Mouse (Mus musculus): Measurements from ENCODE around the gene Dhfr. TPM values are rescaled to one million over a fixed set of nuclear protein-coding genes. Genes with fewer than 3 reads are reported as not detected.

Dhfr gene
- polyA plus RNA-seq, 1 experiment: 2.5 TPM

DNA sequence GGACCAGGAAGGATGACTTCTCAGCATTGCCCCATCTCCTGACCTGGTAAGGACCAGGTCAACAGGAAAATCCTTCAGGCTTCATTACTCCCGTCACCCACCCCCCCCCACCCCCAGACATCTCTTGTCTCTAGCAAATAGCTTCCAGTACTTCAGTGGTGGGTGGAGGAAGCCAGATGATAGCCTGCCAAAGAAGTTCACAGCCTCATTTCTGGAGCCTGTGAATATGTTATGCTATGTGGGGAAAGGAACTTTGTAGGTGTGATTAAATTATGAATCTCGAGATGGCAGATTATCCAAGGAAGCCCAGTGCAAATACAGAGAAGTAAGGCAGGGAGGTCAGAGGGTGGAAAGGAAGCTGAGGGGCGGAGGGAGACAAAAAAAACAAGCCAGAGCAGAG is 69.2 kb downstream of the Dhfr start:
- TF ChIP-seq CTCF (IDR thresholded peaks at IDR 0.05; ENCODE audit: extremely low read depth, insufficient read depth, low read length) (no peak), POLR2A (IDR thresholded peaks at IDR 0.05; ENCODE audit: extremely low read depth, insufficient read depth, low read length) (no peak)

GRCm38 (mm10) chr13:92425758-92426264 is 71.3 kb downstream of the Dhfr start, which contains the start of gene Ankrd34b:
Gene Ankrd34b (plus strand): TSS chr13:92425896.
- peak within 1 kb of the TSS; percentile 59 for H3K4me3 ChIP-seq (ENCODE audit: insufficient read depth, low read length)
- no peaks in the 10 kb centered on the region for H3K4me1 ChIP-seq (ENCODE audit: control insufficient read depth, insufficient read depth, low read length)
- 0 out of 2 replicates have a peak, but pooled peaks have one; percentile 28 for TF ChIP-seq POLR2A (IDR thresholded peaks at IDR 0.05; ENCODE audit: extremely low read depth, insufficient read depth, low read length)
- TF ChIP-seq CTCF (IDR thresholded peaks at IDR 0.05; ENCODE audit: extremely low read depth, insufficient read depth, low read length): no peak
- no peak within 1 kb of the TSS for H3K27ac ChIP-seq (ENCODE audit: insufficient read depth, low read length)

More for the DNA sequence above, 69.2 kb downstream of the Dhfr start:
- Histone ChIP-seq H3K4me1 (ENCODE audit: control insufficient read depth, insufficient read depth, low read length) (no peaks in the 10 kb centered on the region), H3K4me3 (ENCODE audit: insufficient read depth, low read length) (no peak overlapping the region), H3K27ac (ENCODE audit: insufficient read depth, low read length) (no peak overlapping the region)

DNA sequence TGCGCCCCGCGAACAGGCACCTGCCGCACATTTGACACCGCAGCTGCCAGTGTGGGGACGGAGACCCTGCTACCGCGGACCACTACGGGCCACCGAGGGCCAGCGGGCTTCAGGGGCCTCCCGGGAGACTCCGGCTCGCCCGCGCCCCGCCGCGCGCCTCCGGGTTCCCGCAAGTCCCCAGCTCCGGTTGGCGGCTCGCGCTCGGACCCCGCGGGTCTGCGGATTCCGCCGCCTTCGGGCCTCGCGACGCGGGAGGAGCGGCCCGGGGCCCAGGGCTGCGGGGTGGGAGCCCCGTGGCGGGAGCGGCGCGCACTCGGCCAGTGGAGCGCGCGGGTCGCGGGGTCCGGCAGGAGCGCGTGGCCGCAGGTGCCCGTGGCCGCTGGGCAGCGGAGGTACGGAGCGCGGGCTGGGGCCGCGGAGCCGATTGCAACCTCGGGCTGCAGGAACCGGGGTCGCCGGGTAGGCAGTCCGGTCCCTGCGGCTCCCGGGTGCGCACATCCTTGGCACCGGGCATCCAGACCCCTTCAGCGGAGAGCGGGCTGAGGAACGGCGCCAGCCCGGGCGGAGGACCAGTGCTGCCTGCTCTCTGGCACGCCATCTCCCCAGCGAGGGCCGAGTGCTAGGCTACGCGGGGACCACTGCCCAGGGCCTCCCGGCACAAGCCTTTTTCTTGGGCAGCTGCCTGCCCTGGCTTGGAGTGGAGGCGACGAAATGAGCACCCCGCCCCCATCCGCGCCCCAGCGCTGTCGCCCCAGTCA is 71.9 kb downstream of the Dhfr start:
- Histone ChIP-seq H3K27ac (ENCODE audit: insufficient read depth, low read length) (no peak overlapping the region), H3K4me1 (ENCODE audit: control insufficient read depth, insufficient read depth, low read length) (no peaks in the 10 kb centered on the region), H3K4me3 (ENCODE audit: insufficient read depth, low read length) (peak overlapping the region; percentile 59)
- TF ChIP-seq POLR2A (IDR thresholded peaks at IDR 0.05; ENCODE audit: extremely low read depth, insufficient read depth, low read length) (no peak), CTCF (IDR thresholded peaks at IDR 0.05; ENCODE audit: extremely low read depth, insufficient read depth, low read length) (no peak)

DNA sequence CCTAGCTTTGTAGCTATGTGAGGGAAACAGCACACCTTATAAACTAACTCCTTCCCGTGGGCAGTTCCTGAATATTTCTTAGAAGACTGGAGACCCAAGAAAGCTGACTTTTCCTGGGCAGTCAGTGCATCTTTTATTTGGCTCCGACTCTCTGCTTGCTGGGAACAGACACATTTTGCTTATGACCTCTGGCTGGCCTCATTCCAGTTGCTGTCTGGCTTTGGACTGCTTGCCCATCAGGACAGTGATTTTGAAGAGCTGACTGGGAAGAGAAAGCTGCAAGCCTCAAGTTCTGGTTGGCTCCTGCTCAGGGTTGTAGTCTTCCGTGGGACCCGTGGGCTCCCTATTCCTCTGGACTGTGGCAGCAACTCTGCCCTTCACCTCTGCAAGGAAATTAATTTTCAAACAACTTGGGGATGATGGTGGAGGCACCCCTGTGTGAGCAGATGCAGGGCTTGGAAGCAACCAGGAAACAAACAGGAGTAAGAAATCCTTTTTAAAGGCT is 72.9 kb downstream of the Dhfr start:
- peak overlapping the region; percentile 59 for H3K4me3 ChIP-seq (ENCODE audit: insufficient read depth, low read length)
- H3K27ac ChIP-seq (ENCODE audit: insufficient read depth, low read length): no peak overlapping the region
- H3K4me1 ChIP-seq (ENCODE audit: control insufficient read depth, insufficient read depth, low read length): no peaks in the 10 kb centered on the region
- TF ChIP-seq POLR2A (IDR thresholded peaks at IDR 0.05; ENCODE audit: extremely low read depth, insufficient read depth, low read length) (no peak), CTCF (IDR thresholded peaks at IDR 0.05; ENCODE audit: extremely low read depth, insufficient read depth, low read length) (no peak)

Other genes starting within 250 kb of the Dhfr start
- 80.2 and 80.6 TPM in 2 replicates for gene Rasgrf2, start 223.1 kb upstream of the Dhfr start, polyA plus RNA-seq (2012; rRNA removed)
- not detected in 2 replicates for gene Gm20379, start 48.7 kb upstream of the Dhfr start, polyA plus RNA-seq (2012; rRNA removed)
- gene Msh3, start 277 bp downstream of the Dhfr start, polyA plus RNA-seq (2012; rRNA removed): 20.2 and 20.8 TPM in 2 replicates
- 7.8 and 7.9 TPM in 2 replicates for gene Ankrd34b, start 71.2 kb downstream of the Dhfr start, polyA plus RNA-seq (2012; rRNA removed)
- gene Fam151b, start 129.3 kb downstream of the Dhfr start, polyA plus RNA-seq (2012; rRNA removed): 9.9 and 11.7 TPM in 2 replicates
- gene Zfyve16, start 176.1 kb downstream of the Dhfr start, polyA plus RNA-seq (2012; rRNA removed): 11.6 and 13.2 TPM in 2 replicates
- gene Spz1, start 221.4 kb downstream of the Dhfr start, polyA plus RNA-seq (2012; rRNA removed): not detected in 2 replicates

Measured in cortical plate, adult 2 months (tissue).